Comparison of ENCODE assay signal across 12 mouse cellular contexts in genomic region chr5:74215125-74215524, GRCm38 (mm10). TPM values are rescaled to one million over a fixed set of nuclear protein-coding genes. Genes with fewer than 3 reads are reported as not detected.
DNase-seq lines count a peak whose midpoint lies in the region; ATAC-seq and TF ChIP-seq lines count a peak whose summit lies in the region.
"Had no signal": no experiment of that assay in that cellular context is flagged by ENCODE, and none has a peak within 500 bp of the region (broad histone marks: within the 10 kb centered on the region; RNA-seq: fewer than 3 reads in every experiment).

No protein-coding gene starts in this region.

- no peaks in the 10 kb centered on the region for H3K36me3 ChIP-seq in lung, embryonic 16.5 days (ENCODE audit: control insufficient read depth, insufficient read depth, low read length)
- no peaks in the 10 kb centered on the region for H3K36me3 ChIP-seq in forebrain, postnatal 0 days (ENCODE audit: insufficient read depth)
- H3K36me3 ChIP-seq in midbrain, embryonic 14.5 days (ENCODE audit: control insufficient read depth, insufficient read depth, low read length) = no peaks in the 10 kb centered on the region

- TF ChIP-seq CTCF in gastrocnemius, adult 2 months (IDR thresholded peaks at IDR 0.05) = no peak
- no peak for TF ChIP-seq CTCF in forebrain, postnatal 0 days (IDR thresholded peaks at IDR 0.05; ENCODE audit: low read depth)

- no peak overlapping the region for H3K27ac ChIP-seq in gastrocnemius, adult 2 months
- no peak overlapping the region for H3K27ac ChIP-seq in lung, embryonic 16.5 days (ENCODE audit: low read length)
- no peak overlapping the region for H3K27ac ChIP-seq in forebrain, postnatal 0 days (ENCODE audit: low read depth, low read length)
- no peak overlapping the region for H3K27ac ChIP-seq in midbrain, embryonic 14.5 days (replicated peaks; ENCODE audit: low read depth, low read length)
- H3K27ac ChIP-seq: liver, embryonic 14.5 days had no signal

- H3K27me3 ChIP-seq in lung, embryonic 16.5 days (ENCODE audit: control insufficient read depth, insufficient read depth, low read depth, low read length) = no peaks in the 10 kb centered on the region
- H3K27me3 ChIP-seq in forebrain, postnatal 0 days (ENCODE audit: insufficient read depth, low read length) = no peaks in the 10 kb centered on the region
- no peaks in the 10 kb centered on the region for H3K27me3 ChIP-seq in midbrain, embryonic 14.5 days (ENCODE audit: control insufficient read depth, insufficient read depth, low read length)

- H3K9me3 ChIP-seq in lung, embryonic 16.5 days (ENCODE audit: control insufficient read depth, low read length) = no peaks in the 10 kb centered on the region
- H3K9me3 ChIP-seq in forebrain, postnatal 0 days (ENCODE audit: low read length) = no peaks in the 10 kb centered on the region
- no peaks in the 10 kb centered on the region for H3K9me3 ChIP-seq in midbrain, embryonic 14.5 days (ENCODE audit: control insufficient read depth, low read length)

- H3K4me3 ChIP-seq in gastrocnemius, adult 2 months = peak overlapping the region; percentile 17; the same call in 1 of the 2 replicates
- no peak overlapping the region for H3K4me3 ChIP-seq in lung, embryonic 16.5 days (ENCODE audit: low read length)
- no peak overlapping the region for H3K4me3 ChIP-seq in forebrain, postnatal 0 days (ENCODE audit: low read depth, low read length)
- H3K4me3 ChIP-seq in midbrain, embryonic 14.5 days (replicated peaks; ENCODE audit: low read depth, low read length) = no peak overlapping the region

- 0 out of 2 replicates have a peak overlapping the region, but pooled peaks have one; percentile 2 for H3K9ac ChIP-seq in lung, embryonic 16.5 days (ENCODE audit: low read length)
- H3K9ac ChIP-seq in forebrain, postnatal 0 days = no peak overlapping the region
- no peak overlapping the region for H3K9ac ChIP-seq in midbrain, embryonic 14.5 days (replicated peaks; ENCODE audit: low read length)
- H3K9ac ChIP-seq: liver, embryonic 14.5 days had no signal

- H3K4me1 ChIP-seq in lung, embryonic 16.5 days (replicated peaks; ENCODE audit: control insufficient read depth, insufficient read depth, low read length) = peaks cover 24% of the 10 kb centered on the region
- no peaks in the 10 kb centered on the region for H3K4me1 ChIP-seq in forebrain, postnatal 0 days (ENCODE audit: insufficient read depth)
- 0 out of 2 replicates have a peak, but pooled peaks cover 6% of the 10 kb centered on the region for H3K4me1 ChIP-seq in midbrain, embryonic 14.5 days (ENCODE audit: control insufficient read depth, insufficient read depth, low read length)

- WGBS in lung, embryonic 16.5 days = 46% methylated on average over 4 of the region's 4 CpGs
- WGBS in forebrain, postnatal 0 days = 16% methylated on average over 4 of the region's 4 CpGs
- 4% methylated on average over 4 of the region's 4 CpGs for WGBS in midbrain, embryonic 14.5 days

- no peak for DNase-seq in gastrocnemius, adult 2 months
- DNase-seq in gastrocnemius, postnatal 4 days (ENCODE audit: low spot score in 2 of 2) = no peak
- no peak for DNase-seq in lung, postnatal 10 days
- DNase-seq in forebrain, postnatal 0 days = no peak
- peak; percentile 28 for DNase-seq in midbrain, embryonic 14.5 days
- no peak for DNase-seq in gastrocnemius, adult 18-20 months (ENCODE audit: low spot score)
- DNase-seq in adrenal gland, postnatal 10 days = no peak
- DNase-seq: adrenal gland, postnatal 25 days; cerebellum, adult 18-20 months; right cerebral cortex, adult 18-20 months had no signal

- no peak overlapping the region for H3K4me2 ChIP-seq in lung, embryonic 16.5 days (ENCODE audit: low read depth, low read length)
- no peak overlapping the region for H3K4me2 ChIP-seq in forebrain, postnatal 0 days (ENCODE audit: low read depth)
- H3K4me2 ChIP-seq in midbrain, embryonic 14.5 days (ENCODE audit: low read length) = 0 out of 2 replicates have a peak overlapping the region, but pooled peaks have one; percentile 23

- intact Hi-C loops in gastrocnemius, adult 2 months (cut with DNase I) = no loop called here

- peak; percentile 13 for ATAC-seq in lung, embryonic 16.5 days (ENCODE audit: low read depth)
- ATAC-seq in forebrain, postnatal 0 days = peak; percentile 51; the same call in 1 of the 2 replicates
- peak; percentile 48 for ATAC-seq in midbrain, embryonic 14.5 days (ENCODE audit: low FRiP score, low TSS enrichment)

RNA-seq across cellular contexts. Expression of gene Rasl11b, which starts 20.0 kb away (rescaled TPM):
- 1 to 10 TPM; 2.0 to 5.4 TPM for total RNA-seq in gastrocnemius, adult 2 months (2021)
- 10 to 100 TPM; 11.7 to 15.1 TPM for total RNA-seq in gastrocnemius, postnatal 4 days (2021)
- polyA plus RNA-seq in lung, embryonic 16.5 days (2015; fragmentation: Nextera tagmentation; extraction: Ambion mirVana) = 182 and 188 TPM in 2 replicates
- total RNA-seq in forebrain, postnatal 0 days (2014; rRNA removed) = 7.7 and 8.4 TPM in 2 replicates
- 37.3 and 43.5 TPM in 2 replicates for polyA plus RNA-seq in forebrain, postnatal 0 days (2015; fragmentation: Nextera tagmentation; extraction: Ambion mirVana)
- 11.4 and 13.6 TPM in 2 replicates for polyA plus RNA-seq in midbrain, embryonic 14.5 days (2014; fragmentation: Nextera tagmentation; extraction: Ambion mirVana)
- 1 to 10 TPM; 2.8 to 4.7 TPM for total RNA-seq in gastrocnemius, adult 18-20 months (2021)
- 10 to 100 TPM; 15.7 to 18.6 TPM for total RNA-seq in adrenal gland, postnatal 10 days (2021)
